Mouse (Mus musculus): ENCODE measurements around the gene Cass4. TPM values are rescaled to one million over a fixed set of nuclear protein-coding genes. Genes with fewer than 3 reads are reported as not detected.

Gene Cass4
- polyA plus RNA-seq, 1 experiment from 2014 or later: 0.13 TPM

- no peak for ATAC-seq (ENCODE audit: low FRiP score)
- no peak overlapping the region for H3K27ac ChIP-seq
- no peak overlapping the region for H3K4me3 ChIP-seq
- 52% methylated on average over 5 of the region's 5 CpGs for WGBS
- H3K9me3 ChIP-seq: no peaks in the 10 kb centered on the region
- H3K9ac ChIP-seq: no peak overlapping the region
- peaks cover 8% of the 10 kb centered on the region for H3K4me1 ChIP-seq (replicated peaks)
- H3K27me3 ChIP-seq: no peaks in the 10 kb centered on the region
- H3K4me2 ChIP-seq: no peak overlapping the region
- no peaks in the 10 kb centered on the region for H3K36me3 ChIP-seq
These were observed 20.3 kb downstream of the Cass4 start for GRCm38 (mm10) chr2:172413894-172414293.

GRCm38 (mm10) chr2:172416218-172416617 lies 22.6 kb downstream of the Cass4 start:
- Histone ChIP-seq H3K36me3 (no peaks in the 10 kb centered on the region), H3K27ac (no peak overlapping the region), H3K4me3 (no peak overlapping the region), H3K27me3 (no peaks in the 10 kb centered on the region), H3K9me3 (no peaks in the 10 kb centered on the region), H3K4me2 (no peak overlapping the region), H3K4me1 (replicated peaks) (peaks cover 8% of the 10 kb centered on the region), H3K9ac (no peak overlapping the region)
- 69% methylated on average over 12 of the region's 12 CpGs for WGBS
- ATAC-seq (ENCODE audit: low FRiP score): no peak

GRCm38 (mm10) chr2:172416876-172417275 lies 23.3 kb downstream of the Cass4 start:
- Histone ChIP-seq H3K4me2 (no peak overlapping the region), H3K9ac (no peak overlapping the region), H3K27ac (no peak overlapping the region), H3K36me3 (no peaks in the 10 kb centered on the region), H3K4me1 (replicated peaks) (peaks cover 8% of the 10 kb centered on the region), H3K27me3 (no peaks in the 10 kb centered on the region), H3K4me3 (no peak overlapping the region), H3K9me3 (no peaks in the 10 kb centered on the region)
- WGBS: 87% methylated on average over 5 of the region's 5 CpGs
- no peak for ATAC-seq (ENCODE audit: low FRiP score)

GRCm38 (mm10) chr2:172418208-172418607 lies 24.6 kb downstream of the Cass4 start:
- H3K27ac ChIP-seq: no peak overlapping the region
- WGBS: 89% methylated on average over 5 of the region's 5 CpGs

GRCm38 (mm10) chr2:172430609-172431008 lies 37.0 kb downstream of the Cass4 start:
- 68% methylated on average over 1 of the region's 1 CpGs for WGBS
- Histone ChIP-seq H3K36me3 (no peaks in the 10 kb centered on the region), H3K4me3 (no peak overlapping the region), H3K4me1 (replicated peaks) (no peaks in the 10 kb centered on the region), H3K9me3 (no peaks in the 10 kb centered on the region), H3K27me3 (peaks cover 11% of the 10 kb centered on the region; the same call in 1 of the 2 replicates), H3K27ac (no peak overlapping the region), H3K4me2 (no peak overlapping the region), H3K9ac (no peak overlapping the region)
- ATAC-seq (ENCODE audit: low FRiP score): no peak

More at GRCm38 (mm10) chr2:172418208-172418607, 24.6 kb downstream of the Cass4 start:
- Histone ChIP-seq H3K9me3 (no peaks in the 10 kb centered on the region), H3K4me1 (replicated peaks) (peaks cover 4% of the 10 kb centered on the region; the same call in 1 of the 2 replicates), H3K4me3 (no peak overlapping the region), H3K4me2 (no peak overlapping the region), H3K9ac (no peak overlapping the region), H3K27me3 (no peaks in the 10 kb centered on the region), H3K36me3 (no peaks in the 10 kb centered on the region)
- ATAC-seq (ENCODE audit: low FRiP score): no peak

- H3K27ac ChIP-seq: no peak overlapping the region
- no peak overlapping the region for H3K4me2 ChIP-seq
- H3K4me3 ChIP-seq: no peak overlapping the region
- H3K9ac ChIP-seq: no peak overlapping the region
- peaks cover 2% of the 10 kb centered on the region; the same call in 1 of the 2 replicates for H3K27me3 ChIP-seq
- no peaks in the 10 kb centered on the region for H3K36me3 ChIP-seq
- ATAC-seq (ENCODE audit: low FRiP score): no peak
- WGBS: 65% methylated on average over 5 of the region's 5 CpGs
- no peaks in the 10 kb centered on the region for H3K4me1 ChIP-seq (replicated peaks)
- H3K9me3 ChIP-seq: no peaks in the 10 kb centered on the region
These were observed 40.2 kb downstream of the Cass4 start for GRCm38 (mm10) chr2:172433746-172434145.

- peaks cover 2% of the 10 kb centered on the region; the same call in 1 of the 2 replicates for H3K27me3 ChIP-seq
- no peaks in the 10 kb centered on the region for H3K36me3 ChIP-seq
- no peak overlapping the region for H3K9ac ChIP-seq
- H3K4me1 ChIP-seq (replicated peaks): peaks cover 26% of the 10 kb centered on the region
- H3K9me3 ChIP-seq: no peaks in the 10 kb centered on the region
- 73% methylated on average over 16 of the region's 16 CpGs for WGBS
- H3K4me3 ChIP-seq: no peak overlapping the region
- no peak for ATAC-seq (ENCODE audit: low FRiP score)
- no peak overlapping the region for H3K27ac ChIP-seq
- no peak overlapping the region for H3K4me2 ChIP-seq
These were observed 43.9 kb downstream of the Cass4 start for GRCm38 (mm10) chr2:172437371-172437952.

- WGBS: 2% methylated on average over 35 of the region's 35 CpGs
- H3K4me3 ChIP-seq: peak within 1 kb of the TSS; percentile 70
- peak within 1 kb of the TSS; percentile 85 for H3K4me2 ChIP-seq
- peak; percentile 97 for ATAC-seq (ENCODE audit: low FRiP score)
- peak within 1 kb of the TSS; percentile 84 for H3K27ac ChIP-seq
- peak within 1 kb of the TSS; percentile 79 for H3K9ac ChIP-seq
- peaks cover 9% of the 10 kb centered on the region for H3K36me3 ChIP-seq
- peaks cover 28% of the 10 kb centered on the region for H3K4me1 ChIP-seq (replicated peaks)
- peaks cover 2% of the 10 kb centered on the region; the same call in 1 of the 2 replicates for H3K27me3 ChIP-seq
- no peaks in the 10 kb centered on the region for H3K9me3 ChIP-seq
These were observed 46.4 kb downstream of the Cass4 start, which contains the start of gene Rtf2 for GRCm38 (mm10) chr2:172439843-172440639. Gene Rtf2, plus strand, starts transcription at chr2:172440556.

- peak; percentile 80 for ATAC-seq (ENCODE audit: low FRiP score)
- H3K9ac ChIP-seq: peak overlapping the region; percentile 79
These were observed 47.0 kb downstream of the Cass4 start for GRCm38 (mm10) chr2:172440640-172441005.

GRCm38 (mm10) chr2:172441176-172441575 lies 47.6 kb downstream of the Cass4 start:
- Histone ChIP-seq H3K4me3 (peak overlapping the region; percentile 70), H3K27ac (no peak overlapping the region), H3K36me3 (peaks cover 20% of the 10 kb centered on the region), H3K4me1 (replicated peaks) (peaks cover 28% of the 10 kb centered on the region), H3K9me3 (no peaks in the 10 kb centered on the region), H3K9ac (peak overlapping the region; percentile 79), H3K27me3 (no peaks in the 10 kb centered on the region), H3K4me2 (peak overlapping the region; percentile 85)
- WGBS: 34% methylated on average over 6 of the region's 6 CpGs
- no peak for ATAC-seq (ENCODE audit: low FRiP score)

More at GRCm38 (mm10) chr2:172440640-172441005, 47.0 kb downstream of the Cass4 start:
- WGBS: under 1% methylated on average over 21 of the region's 21 CpGs
- H3K27me3 ChIP-seq: no peaks in the 10 kb centered on the region; the same call in 1 of the 2 replicates
- H3K4me3 ChIP-seq: peak overlapping the region; percentile 70
- H3K4me2 ChIP-seq: peak overlapping the region; percentile 85
- H3K36me3 ChIP-seq: peaks cover 15% of the 10 kb centered on the region
- no peaks in the 10 kb centered on the region for H3K9me3 ChIP-seq
- H3K4me1 ChIP-seq (replicated peaks): peaks cover 28% of the 10 kb centered on the region
- H3K27ac ChIP-seq: no peak overlapping the region; the same call in none of the 2 replicates

- ATAC-seq (ENCODE audit: low FRiP score): no peak
- no peak overlapping the region for H3K4me2 ChIP-seq
- peaks cover 20% of the 10 kb centered on the region for H3K4me1 ChIP-seq (replicated peaks)
- no peaks in the 10 kb centered on the region for H3K27me3 ChIP-seq
- H3K4me3 ChIP-seq: no peak overlapping the region
- WGBS: 93% methylated on average over 4 of the region's 4 CpGs
- H3K36me3 ChIP-seq: peaks cover 65% of the 10 kb centered on the region
- H3K9me3 ChIP-seq: no peaks in the 10 kb centered on the region
- H3K27ac ChIP-seq: no peak overlapping the region
- H3K9ac ChIP-seq: no peak overlapping the region
These were observed 52.0 kb downstream of the Cass4 start for GRCm38 (mm10) chr2:172445617-172446016.

GRCm38 (mm10) chr2:172447317-172447716 lies 53.7 kb downstream of the Cass4 start:
- Histone ChIP-seq H3K27me3 (no peaks in the 10 kb centered on the region), H3K36me3 (peaks cover 82% of the 10 kb centered on the region), H3K4me3 (no peak overlapping the region), H3K9ac (no peak overlapping the region), H3K27ac (no peak overlapping the region), H3K4me2 (no peak overlapping the region), H3K4me1 (replicated peaks) (peaks cover 4% of the 10 kb centered on the region; the same call in 1 of the 2 replicates), H3K9me3 (no peaks in the 10 kb centered on the region)
- ATAC-seq (ENCODE audit: low FRiP score): no peak
- 94% methylated on average over 6 of the region's 6 CpGs for WGBS

Measured in hindbrain, embryonic 13.5 days (tissue).